Mouse (Mus musculus) layer of hippocampus, adult 9-11 months (tissue): ENCODE measurements around the gene Phospho1.

Experiments
- DNase-seq: peaks from one replicate; pipeline ENCODE4 v3.0.0; 2022

Phospho1 gene

GRCm38 (mm10) chr11:95814101-95814500 lies 10.2 kb upstream of the Phospho1 start:
- DNase-seq = no peak

- DNase-seq = no peak
These were observed 9.4 kb upstream of the Phospho1 start for GRCm38 (mm10) chr11:95814857-95815256.

GRCm38 (mm10) chr11:95815412-95815811 lies 8.9 kb upstream of the Phospho1 start:
- no peak for DNase-seq

- no peak for DNase-seq
These were observed 5.2 kb upstream of the Phospho1 start for GRCm38 (mm10) chr11:95819138-95819537.

GRCm38 (mm10) chr11:95821511-95821910 lies 2.8 kb upstream of the Phospho1 start:
- DNase-seq = no peak

GRCm38 (mm10) chr11:95822437-95822836 lies 1.9 kb upstream of the Phospho1 start:
- DNase-seq = no peak

GRCm38 (mm10) chr11:95824877-95825243 lies 561 bp downstream of the Phospho1 start:
- DNase-seq = no peak

- DNase-seq = no peak
These were observed 1.3 kb downstream of the Phospho1 start for GRCm38 (mm10) chr11:95825625-95826024.

GRCm38 (mm10) chr11:95826317-95827167 lies 2.2 kb downstream of the Phospho1 start:
- no peak for DNase-seq

- no peak for DNase-seq
These were observed 2.8 kb downstream of the Phospho1 start for GRCm38 (mm10) chr11:95827168-95827447.

GRCm38 (mm10) chr11:95827464-95828085 lies 3.3 kb downstream of the Phospho1 start:
- DNase-seq = no peak

- no peak for DNase-seq
These were observed 4.1 kb downstream of the Phospho1 start for GRCm38 (mm10) chr11:95828181-95828964.

GRCm38 (mm10) chr11:95829526-95830050 lies 5.3 kb downstream of the Phospho1 start:
- no peak for DNase-seq

GRCm38 (mm10) chr11:95830411-95831275 lies 6.3 kb downstream of the Phospho1 start:
- DNase-seq = no peak

- DNase-seq = no peak
These were observed 6.9 kb downstream of the Phospho1 start for GRCm38 (mm10) chr11:95831276-95831619.

- DNase-seq = no peak
These were observed 7.3 kb downstream of the Phospho1 start for GRCm38 (mm10) chr11:95831641-95832040.

GRCm38 (mm10) chr11:95832129-95833005 lies 8.1 kb downstream of the Phospho1 start:
- no peak for DNase-seq

GRCm38 (mm10) chr11:95833006-95833570 lies 8.8 kb downstream of the Phospho1 start:
- DNase-seq = no peak

- DNase-seq = no peak
These were observed 9.4 kb downstream of the Phospho1 start for GRCm38 (mm10) chr11:95833631-95834142.

GRCm38 (mm10) chr11:95834143-95834667 lies 9.9 kb downstream of the Phospho1 start:
- DNase-seq = peak; percentile 93
